Mouse (Mus musculus) G1E (cell line): Measurements from ENCODE around the gene Zfp710. TPM values are rescaled to one million over a fixed set of nuclear protein-coding genes. Genes with fewer than 3 reads are reported as not detected.
A peak's percentile ranks its signal among the peaks of the same experiment; 100 is the strongest.

Experiments
- ATAC-seq: 2 replicates; pipeline ENCODE4 v1.8.0; 2016; ENCODE audit warnings: mild to moderate bottlenecking; ENCODE audit not compliant: insufficient number of reproducible peaks, poor library complexity, low FRiP score, severe bottlenecking; ENCODE audit errors: extremely low read depth
- DNase-seq: peaks from one replicate; pipeline ENCODE4 v3.0.0; 2012; ENCODE audit warnings: low spot score
- H3K27me3 ChIP-seq: 2 replicates; pipeline ENCODE4 v1.6.1; 2012; ENCODE audit warnings: mild to moderate bottlenecking, low read length, inconsistent platforms; ENCODE audit not compliant: insufficient read depth
- H3K36me3 ChIP-seq: replicated peaks from 2 replicates; pipeline ENCODE3; 2012; ENCODE audit warnings: mild to moderate bottlenecking, inconsistent platforms
- H3K4me1 ChIP-seq: 2 replicates; pipeline ENCODE4 v1.6.1; 2012; ENCODE audit warnings: low read depth, low read length, inconsistent platforms, mixed read lengths; ENCODE audit not compliant: insufficient read depth
- H3K4me3 ChIP-seq: 2 replicates; pipeline ENCODE4 v1.5.1; 2012; ENCODE audit warnings: low read depth, mild to moderate bottlenecking, inconsistent platforms, low read length, moderate library complexity, mixed read lengths
- H3K9me3 ChIP-seq: replicated peaks from 2 replicates; pipeline ENCODE4 v1.6.1; 2012; ENCODE audit warnings: inconsistent platforms
- CTCF ChIP-seq: IDR thresholded peaks from 2 replicates; pipeline ENCODE4 v1.5.1; 2012; ENCODE audit warnings: low read depth, low read length, inconsistent platforms, mixed read lengths
- GATA1 ChIP-seq: IDR thresholded peaks from 2 replicates; pipeline ENCODE4 v1.6.1; 2012; ENCODE audit warnings: borderline replicate concordance, low read length, inconsistent platforms, mixed read lengths
- GATA2 ChIP-seq: IDR thresholded peaks from 2 replicates; pipeline ENCODE4 v1.6.1; 2012; ENCODE audit warnings: low read depth, low read length, inconsistent platforms, borderline replicate concordance
- POLR2AphosphoS5 ChIP-seq: IDR thresholded peaks from 2 replicates; pipeline ENCODE4 v1.6.1; 2012; ENCODE audit warnings: low read depth, low read length, inconsistent platforms; ENCODE audit not compliant: insufficient replicate concordance
- TAL1 ChIP-seq: conservative IDR thresholded peaks from 2 replicates; pipeline ENCODE4 v1.6.1; 2012; ENCODE audit warnings: low read depth, low read length, inconsistent platforms, mixed read lengths
- polyA plus RNA-seq: library from polyadenylated mRNA; stranded (reverse); fragments of >175 nt; gene quantifications from 2 replicates; pipeline ENCODE4 v1.2.3, GENCODE M21; 2012
- total RNA-seq, 2 experiments: library from RNA; stranded (forward) in 1 of 2; stranded (reverse) in 1 of 2; fragments of 200-1000 nt in 1 of 2; fragments of >200 nt in 1 of 2; fragmentation: Nextera tagmentation in 1 of 2; gene quantifications; 2 replicates each; pipeline ENCODE4 v1.2.3; 2014 to 2017

Gene Zfp710
- total and polyA plus RNA-seq, 3 experiments, result 10.7 to 53.7 (median 25.1) TPM

DNA sequence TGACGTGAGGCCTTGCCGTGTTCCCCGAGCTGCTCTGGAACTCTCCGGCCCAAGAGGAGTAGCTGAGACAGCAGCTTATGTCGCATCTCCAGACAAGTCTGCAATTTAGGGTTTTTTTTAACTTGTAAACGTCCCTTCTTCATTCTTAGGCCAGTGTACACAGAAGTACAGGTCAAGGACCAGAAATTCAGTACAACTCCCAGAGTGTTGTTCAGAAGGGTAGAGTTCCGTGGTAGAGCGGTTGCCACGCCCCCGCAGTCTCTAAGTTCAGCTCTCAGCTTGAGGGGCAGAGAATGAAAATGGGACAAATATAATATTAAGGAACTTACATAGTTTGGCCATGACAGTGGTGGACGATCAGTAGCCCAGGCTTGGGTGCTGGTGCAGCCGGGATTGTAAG, 31.2 kb downstream of the Zfp710 start:
- H3K36me3 ChIP-seq, result peaks cover 54% of the 10 kb centered on the region
- H3K27me3 ChIP-seq, result no peaks in the 10 kb centered on the region
- ATAC-seq (no peak), DNase-seq (no peak)
- H3K9me3 ChIP-seq, result no peaks in the 10 kb centered on the region
- no peak overlapping the region for H3K4me3 ChIP-seq
- H3K4me1 ChIP-seq, result peaks cover 74% of the 10 kb centered on the region
- TF ChIP-seq CTCF (no peak), GATA1 (no peak), POLR2AphosphoS5 (no peak), GATA2 (no peak), TAL1 (no peak)

DNA sequence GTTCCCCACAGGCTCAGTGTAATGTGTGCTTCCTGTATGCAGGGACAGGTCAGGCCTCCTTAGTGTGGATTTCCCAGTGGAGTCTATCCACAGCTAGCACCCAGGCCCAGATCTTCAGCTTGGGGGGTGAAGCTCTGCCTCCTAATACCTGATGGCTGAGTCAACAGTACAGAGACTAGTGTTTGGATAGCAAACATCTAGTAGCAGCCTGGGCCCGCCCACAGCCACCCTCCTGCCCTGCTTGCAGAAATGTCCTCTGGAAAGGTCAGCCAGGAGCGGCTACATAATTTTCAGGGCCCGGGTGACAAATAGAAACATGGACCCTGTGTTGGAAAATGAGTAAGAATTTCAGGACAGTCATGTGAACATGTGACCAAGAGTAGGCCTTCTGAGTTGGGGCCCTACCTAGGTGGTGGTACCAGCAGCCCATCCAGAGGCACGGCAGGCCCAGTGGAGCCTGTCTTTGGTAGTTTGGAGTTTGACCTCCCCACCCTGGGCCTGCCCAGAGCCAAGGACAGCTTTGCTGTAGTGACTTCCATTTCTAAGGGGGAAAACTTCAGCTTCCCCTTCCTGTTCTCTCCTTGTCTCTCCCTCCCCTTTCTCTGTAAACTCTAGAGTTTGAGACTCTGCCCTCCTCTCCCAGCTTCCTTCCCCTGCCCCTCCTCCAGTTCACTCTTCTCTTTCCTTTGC, 32.5 kb downstream of the Zfp710 start:
- peak overlapping the region; percentile 66; the same call in 1 of the 2 replicates for H3K4me3 ChIP-seq
- TF ChIP-seq GATA1 (no peak), GATA2 (no peak), TAL1 (no peak), POLR2AphosphoS5 (no peak), CTCF (no peak)
- no peaks in the 10 kb centered on the region for H3K27me3 ChIP-seq
- no peaks in the 10 kb centered on the region for H3K9me3 ChIP-seq
- H3K36me3 ChIP-seq, result peaks cover 55% of the 10 kb centered on the region
- ATAC-seq (peak; percentile 35; the same call in 1 of the 2 replicates), DNase-seq (peak; percentile 69)
- peaks cover 80% of the 10 kb centered on the region for H3K4me1 ChIP-seq

DNA sequence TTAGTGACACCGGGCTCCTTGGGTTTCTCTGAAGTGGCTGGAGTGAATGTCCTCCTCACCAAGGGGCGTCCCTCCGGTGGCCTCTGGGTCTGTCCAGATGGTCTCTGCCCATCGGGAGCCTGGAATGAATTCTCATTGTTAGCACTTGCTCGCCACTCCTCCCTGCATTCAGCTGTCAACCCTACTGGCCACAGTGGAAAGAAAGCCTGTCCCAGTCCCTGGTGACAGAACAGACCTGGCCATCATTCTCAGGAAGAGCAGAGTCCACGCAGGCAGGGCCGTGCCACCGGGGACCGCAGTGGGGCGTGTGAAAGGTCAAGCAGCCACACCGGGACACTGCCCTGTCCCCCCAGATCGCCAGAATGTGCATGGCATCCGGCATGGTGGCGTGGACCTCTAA, 33.2 kb downstream of the Zfp710 start:
- H3K4me3 ChIP-seq, result peak overlapping the region; percentile 51; the same call in 1 of the 2 replicates
- DNase-seq, result no peak
- H3K36me3 ChIP-seq, result peaks cover 58% of the 10 kb centered on the region
- no peak for TF ChIP-seq GATA2
- no peak for TF ChIP-seq CTCF
- TF ChIP-seq TAL1, result no peak
- TF ChIP-seq GATA1, result no peak
- TF ChIP-seq POLR2AphosphoS5, result no peak
- H3K9me3 ChIP-seq, result no peaks in the 10 kb centered on the region
- no peaks in the 10 kb centered on the region for H3K27me3 ChIP-seq
- ATAC-seq, result no peak
- peaks cover 80% of the 10 kb centered on the region for H3K4me1 ChIP-seq

DNA sequence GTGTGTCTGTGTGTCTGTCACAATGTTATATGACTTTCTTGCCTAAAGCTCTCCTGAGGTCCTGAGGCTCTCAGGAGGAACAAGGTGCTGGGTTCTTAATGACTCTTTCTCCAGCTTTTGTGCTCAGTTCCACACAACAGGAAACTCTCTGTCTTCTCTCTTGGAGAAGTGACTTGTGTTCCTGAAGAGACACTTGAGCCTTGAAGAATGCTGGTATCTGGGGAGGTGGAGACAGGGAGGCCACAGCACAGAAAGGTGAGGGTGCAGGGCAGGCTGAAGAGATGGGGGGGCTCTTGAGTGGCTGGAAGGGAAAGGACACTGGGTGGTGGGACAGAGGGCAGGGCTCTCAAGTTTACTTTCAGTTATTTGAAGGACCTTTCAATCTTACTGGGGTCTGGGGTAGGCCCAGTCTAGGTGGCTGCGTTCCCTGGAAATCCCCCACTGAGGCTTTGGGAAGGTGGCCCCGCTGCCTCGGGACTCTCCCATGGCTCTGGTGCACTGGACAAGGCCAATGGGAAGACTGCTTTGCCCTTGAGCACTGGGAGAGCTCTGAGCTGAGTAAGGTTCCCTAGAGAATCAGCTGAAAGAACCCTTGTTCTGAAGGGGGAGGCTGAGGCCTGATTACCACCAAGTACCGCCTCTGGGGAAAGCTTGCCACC, 33.9 kb downstream of the Zfp710 start:
- Histone ChIP-seq H3K4me1 (peaks cover 80% of the 10 kb centered on the region), H3K4me3 (peak overlapping the region; percentile 37; the same call in 1 of the 2 replicates), H3K9me3 (no peaks in the 10 kb centered on the region), H3K27me3 (no peaks in the 10 kb centered on the region), H3K36me3 (peaks cover 56% of the 10 kb centered on the region)
- no peak for TF ChIP-seq GATA1
- no peak for TF ChIP-seq POLR2AphosphoS5
- TF ChIP-seq TAL1, result no peak
- TF ChIP-seq GATA2, result no peak
- no peak for TF ChIP-seq CTCF
- ATAC-seq (no peak), DNase-seq (no peak)

DNA sequence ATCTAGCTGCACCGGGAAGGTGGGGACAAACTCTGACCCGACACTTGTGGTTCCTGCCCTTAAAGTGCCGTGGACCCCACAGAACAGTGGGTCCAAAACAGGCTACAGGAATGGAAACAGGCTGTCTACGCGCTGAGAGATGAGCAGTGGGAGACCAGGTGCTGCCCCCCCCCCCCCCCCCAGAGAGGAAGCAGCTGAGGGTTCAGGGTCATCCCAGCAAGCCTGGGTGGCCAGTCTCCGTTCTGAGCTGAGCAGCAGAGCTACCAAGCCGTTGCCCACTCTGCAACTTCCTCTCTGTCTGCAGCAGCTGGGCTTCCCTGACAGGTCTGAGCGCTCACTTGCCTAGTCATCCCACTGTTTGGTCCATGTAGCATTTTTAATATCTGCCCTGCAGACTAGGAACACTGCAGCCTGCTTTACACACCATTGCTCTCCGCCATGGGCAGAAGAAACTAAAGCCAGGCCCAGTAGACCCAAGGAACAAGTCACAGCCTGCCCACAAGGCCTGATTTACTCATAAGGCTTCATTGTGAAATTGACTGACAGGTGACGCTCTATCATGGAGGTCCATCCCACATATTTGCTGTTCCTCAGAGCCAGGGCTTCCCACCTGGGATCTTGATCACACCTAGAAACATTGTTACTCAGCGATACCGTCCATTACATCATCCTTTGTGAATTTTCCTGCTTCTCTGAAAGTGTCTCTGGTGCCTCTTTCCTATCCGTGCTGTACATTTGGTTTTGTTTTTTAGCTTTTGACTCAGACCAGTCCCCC, 34.6 kb downstream of the Zfp710 start:
- H3K4me3 ChIP-seq, result peak overlapping the region; percentile 37; the same call in 1 of the 2 replicates
- peaks cover 86% of the 10 kb centered on the region for H3K4me1 ChIP-seq
- H3K27me3 ChIP-seq, result no peaks in the 10 kb centered on the region
- TF ChIP-seq POLR2AphosphoS5, result no peak
- TF ChIP-seq GATA2, result no peak
- TF ChIP-seq TAL1, result no peak
- TF ChIP-seq CTCF, result no peak
- no peak for TF ChIP-seq GATA1
- H3K9me3 ChIP-seq, result no peaks in the 10 kb centered on the region
- peaks cover 55% of the 10 kb centered on the region for H3K36me3 ChIP-seq
- peak; percentile 50 for ATAC-seq
- DNase-seq, result peak; percentile 63

DNA sequence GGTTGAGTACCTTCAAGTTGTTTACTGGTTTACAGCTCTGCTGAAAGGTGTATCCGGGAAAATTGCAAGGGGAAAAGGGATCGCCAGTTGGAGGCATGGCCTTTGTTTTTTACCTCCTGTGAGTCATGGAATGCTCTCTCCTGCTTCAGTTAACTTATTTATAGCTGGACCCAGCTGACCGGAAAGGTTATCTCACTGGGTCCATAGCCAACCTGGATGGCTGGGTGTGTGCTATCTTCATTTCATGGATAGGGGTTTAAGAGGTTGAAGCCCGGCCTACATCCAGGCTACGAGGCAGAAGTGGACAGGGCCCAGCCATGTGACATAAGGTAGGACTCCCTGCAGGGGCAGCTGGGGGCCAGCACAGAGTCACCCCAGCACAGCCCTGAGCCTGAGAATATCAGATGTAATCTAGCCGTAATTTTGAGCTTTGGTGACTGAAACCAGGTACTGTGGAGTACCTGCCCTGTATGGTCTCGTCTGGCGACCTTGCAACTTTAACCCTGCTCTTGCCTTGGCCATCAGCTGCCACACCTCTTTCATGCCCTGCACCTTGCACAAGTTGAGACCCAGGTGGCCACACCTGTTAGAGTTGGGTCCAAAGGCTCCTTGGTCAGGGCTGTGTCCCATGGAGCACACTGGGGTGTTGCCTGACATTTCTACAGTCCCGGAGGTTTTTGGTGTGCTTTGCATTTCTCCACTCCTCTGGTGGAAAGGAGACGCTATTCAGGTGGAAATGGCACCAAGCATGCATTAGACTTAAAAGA, 35.6 kb downstream of the Zfp710 start:
- no peaks in the 10 kb centered on the region for H3K27me3 ChIP-seq
- ATAC-seq (no peak), DNase-seq (no peak)
- H3K4me3 ChIP-seq, result no peak overlapping the region
- TF ChIP-seq GATA1, result no peak
- H3K36me3 ChIP-seq, result peaks cover 54% of the 10 kb centered on the region
- peaks cover 95% of the 10 kb centered on the region for H3K4me1 ChIP-seq
- H3K9me3 ChIP-seq, result no peaks in the 10 kb centered on the region
